Mouse (Mus musculus) kidney, adult 2 months (tissue): ENCODE measurements around the gene Col9a2.

Experiments used
- CTCF ChIP-seq: fragments of 200-500 bp; conservative IDR thresholded peaks from 2 replicates; pipeline ENCODE4 v1.5.1; 2011; ENCODE audit warnings: low read depth, mild to moderate bottlenecking, control low read depth, low read length, moderate library complexity, mixed read lengths; ENCODE audit not compliant: insufficient read depth, insufficient read length
- POLR2A ChIP-seq: fragments of 200-500 bp; IDR thresholded peaks from one replicate; pipeline ENCODE4 v1.6.1; 2011; ENCODE audit warnings: low read depth, low read length, control low read depth

DNA sequence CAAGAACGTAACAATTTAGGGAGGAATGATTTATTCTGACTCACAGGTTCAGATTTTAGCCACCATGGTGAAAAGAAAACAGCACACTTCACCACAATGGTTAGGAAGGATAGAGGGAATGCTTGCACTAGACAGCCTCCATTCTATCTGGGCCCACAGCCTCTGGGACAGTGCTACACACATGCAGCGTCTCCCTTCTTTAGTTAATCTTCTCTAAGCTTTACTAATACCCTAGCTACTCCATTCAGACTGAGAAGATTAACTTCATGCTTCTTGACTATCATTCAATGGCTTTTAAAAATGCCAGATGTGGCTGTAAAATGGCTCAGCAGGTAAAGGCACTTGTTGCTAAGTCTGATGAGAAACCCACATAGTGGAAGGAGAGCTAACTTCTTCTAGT is 46.9 kb upstream of the Col9a2 start:
- TF ChIP-seq POLR2A (no peak), CTCF (no peak)
